Mouse (Mus musculus) forebrain, embryonic 15.5 days (tissue): ENCODE measurements at regions not wholly inside any gene's neighbourhood (a gene's known extent, or its start where the extent isn't known, plus 50 kb on each side); places are given as distances from the start of the nearest gene placed in this dataset.

ENCODE experiments used
- ATAC-seq: fragments of 200-750 bp; cut with Nextera tagmentation; replicated peaks from 2 replicates; pipeline ENCODE4 v1.8.0; 2017; ENCODE audit warnings: mild to moderate bottlenecking, moderate TSS enrichment, moderate library complexity
- H3K27ac ChIP-seq: fragments of 300-500 bp; sonication (generic); replicated peaks from 2 replicates; pipeline ENCODE4 v1.5.1; 2015; ENCODE audit warnings: mild to moderate bottlenecking, inconsistent platforms
- H3K27me3 ChIP-seq: fragments of 300-500 bp; sonication (generic); 2 replicates; pipeline ENCODE4 v1.6.1; 2015; ENCODE audit warnings: inconsistent platforms
- H3K36me3 ChIP-seq: fragments of 300-500 bp; sonication (generic); 2 replicates; pipeline ENCODE4 v1.6.1; 2015; ENCODE audit warnings: mild to moderate bottlenecking, inconsistent platforms
- H3K4me1 ChIP-seq: fragments of 300-500 bp; sonication (generic); 2 replicates; pipeline ENCODE4 v1.6.1; 2015; ENCODE audit warnings: inconsistent platforms
- H3K4me2 ChIP-seq: fragments of 300-500 bp; sonication (generic); replicated peaks from 2 replicates; pipeline ENCODE4 v1.6.1; 2015; ENCODE audit warnings: mild to moderate bottlenecking, inconsistent platforms
- H3K4me3 ChIP-seq: fragments of 300-500 bp; sonication (generic); 2 replicates; pipeline ENCODE4 v1.5.1; 2015; ENCODE audit warnings: mild to moderate bottlenecking, inconsistent platforms
- H3K9ac ChIP-seq: fragments of 300-500 bp; sonication (generic); replicated peaks from 2 replicates; pipeline ENCODE4 v1.6.1; 2015; ENCODE audit warnings: mild to moderate bottlenecking, inconsistent platforms
- H3K9me3 ChIP-seq: fragments of 300-500 bp; sonication (generic); 2 replicates; pipeline ENCODE4 v1.6.1; 2016; ENCODE audit warnings: inconsistent platforms
- WGBS: fragments of 180-500 bp; shearing (Covaris S2); methylation state at CpG from one replicate; pipeline ENCODE4 v1.1.7; 2015; ENCODE audit warnings: mixed read lengths; 5-methylcytosine and 5-hydroxymethylcytosine counted together

DNA sequence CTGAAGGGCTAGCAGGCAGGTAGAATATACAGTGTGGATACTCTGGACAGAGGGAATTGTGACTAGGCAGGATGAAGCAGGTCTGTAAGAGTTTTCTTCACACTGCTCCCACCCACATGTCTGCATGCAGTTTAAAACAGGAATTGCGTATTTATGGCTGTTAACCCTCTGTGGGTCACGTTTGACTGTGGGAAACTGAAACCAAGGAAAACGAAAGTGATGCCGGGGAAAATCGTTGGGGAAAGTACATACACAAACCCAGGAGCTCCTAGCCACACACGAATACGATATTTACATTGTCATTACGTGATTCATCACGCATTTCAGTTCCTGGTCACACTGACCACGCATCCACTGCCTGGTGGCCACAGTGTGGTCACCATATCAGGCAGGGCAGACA, 170.6 kb upstream of the Spdye4c start:
- Histone ChIP-seq H3K4me3 (no peak overlapping the region), H3K27ac (no peak overlapping the region), H3K9me3 (no peaks in the 10 kb centered on the region), H3K4me2 (no peak overlapping the region), H3K36me3 (no peaks in the 10 kb centered on the region), H3K27me3 (no peaks in the 10 kb centered on the region), H3K9ac (no peak overlapping the region), H3K4me1 (no peaks in the 10 kb centered on the region)
- ATAC-seq: no peak
- 90% methylated on average over 10 of the region's 10 CpGs for WGBS

- Histone ChIP-seq H3K9me3 (no peaks in the 10 kb centered on the region), H3K36me3 (no peaks in the 10 kb centered on the region), H3K4me1 (no peaks in the 10 kb centered on the region), H3K27ac (no peak overlapping the region), H3K4me2 (no peak overlapping the region), H3K4me3 (no peak overlapping the region), H3K27me3 (no peaks in the 10 kb centered on the region), H3K9ac (no peak overlapping the region)
- ATAC-seq: no peak
- 42% methylated on average over 6 of the region's 6 CpGs for WGBS
Observed at GRCm38 (mm10) chr2:128422677-128423076, 168.3 kb upstream of the Spdye4c start.

- 88% methylated on average over 7 of the region's 7 CpGs for WGBS
- no peaks in the 10 kb centered on the region for H3K9me3 ChIP-seq
- no peak overlapping the region for H3K4me2 ChIP-seq
- H3K9ac ChIP-seq: no peak overlapping the region
- ATAC-seq: no peak
- no peaks in the 10 kb centered on the region for H3K27me3 ChIP-seq
- H3K36me3 ChIP-seq: no peaks in the 10 kb centered on the region
- no peaks in the 10 kb centered on the region for H3K4me1 ChIP-seq
- no peak overlapping the region for H3K4me3 ChIP-seq
- no peak overlapping the region for H3K27ac ChIP-seq
Observed at GRCm38 (mm10) chr2:128424236-128424635, 166.8 kb upstream of the Spdye4c start.

GRCm38 (mm10) chr2:128427181-128427880, 163.7 kb upstream of the Spdye4c start:
- 88% methylated on average over 6 of the region's 6 CpGs for WGBS
- no peak for ATAC-seq
- H3K4me2 ChIP-seq: no peak overlapping the region
- H3K9me3 ChIP-seq: no peaks in the 10 kb centered on the region
- H3K4me1 ChIP-seq: no peaks in the 10 kb centered on the region
- H3K27ac ChIP-seq: no peak overlapping the region
- no peak overlapping the region for H3K9ac ChIP-seq
- H3K36me3 ChIP-seq: no peaks in the 10 kb centered on the region
- H3K27me3 ChIP-seq: no peaks in the 10 kb centered on the region
- H3K4me3 ChIP-seq: no peak overlapping the region

DNA sequence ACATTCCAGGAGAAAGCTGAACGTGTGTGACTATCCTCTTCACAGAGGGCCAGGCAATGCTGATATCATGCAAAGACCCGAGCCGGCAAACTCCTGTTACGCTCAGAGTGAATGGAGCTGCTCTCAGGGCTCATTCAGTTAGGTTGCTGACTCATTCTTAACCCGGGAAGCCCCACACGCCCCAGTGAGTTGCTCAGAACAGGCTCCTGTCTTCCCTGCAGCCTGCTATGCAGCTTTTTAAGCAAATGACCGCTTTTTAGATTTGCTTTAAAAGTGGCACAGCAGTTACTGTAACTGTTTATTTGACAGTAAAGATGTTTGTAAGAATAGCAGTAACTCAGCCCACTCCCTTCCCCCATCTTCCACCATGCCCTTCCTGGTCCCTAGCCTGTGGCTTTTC, 162.9 kb upstream of the Spdye4c start:
- Histone ChIP-seq H3K36me3 (no peaks in the 10 kb centered on the region), H3K4me3 (no peak overlapping the region), H3K27ac (no peak overlapping the region), H3K9me3 (no peaks in the 10 kb centered on the region), H3K4me2 (no peak overlapping the region), H3K27me3 (no peaks in the 10 kb centered on the region), H3K9ac (no peak overlapping the region), H3K4me1 (no peaks in the 10 kb centered on the region)
- ATAC-seq: no peak
- 8% methylated on average over 7 of the region's 7 CpGs for WGBS

DNA sequence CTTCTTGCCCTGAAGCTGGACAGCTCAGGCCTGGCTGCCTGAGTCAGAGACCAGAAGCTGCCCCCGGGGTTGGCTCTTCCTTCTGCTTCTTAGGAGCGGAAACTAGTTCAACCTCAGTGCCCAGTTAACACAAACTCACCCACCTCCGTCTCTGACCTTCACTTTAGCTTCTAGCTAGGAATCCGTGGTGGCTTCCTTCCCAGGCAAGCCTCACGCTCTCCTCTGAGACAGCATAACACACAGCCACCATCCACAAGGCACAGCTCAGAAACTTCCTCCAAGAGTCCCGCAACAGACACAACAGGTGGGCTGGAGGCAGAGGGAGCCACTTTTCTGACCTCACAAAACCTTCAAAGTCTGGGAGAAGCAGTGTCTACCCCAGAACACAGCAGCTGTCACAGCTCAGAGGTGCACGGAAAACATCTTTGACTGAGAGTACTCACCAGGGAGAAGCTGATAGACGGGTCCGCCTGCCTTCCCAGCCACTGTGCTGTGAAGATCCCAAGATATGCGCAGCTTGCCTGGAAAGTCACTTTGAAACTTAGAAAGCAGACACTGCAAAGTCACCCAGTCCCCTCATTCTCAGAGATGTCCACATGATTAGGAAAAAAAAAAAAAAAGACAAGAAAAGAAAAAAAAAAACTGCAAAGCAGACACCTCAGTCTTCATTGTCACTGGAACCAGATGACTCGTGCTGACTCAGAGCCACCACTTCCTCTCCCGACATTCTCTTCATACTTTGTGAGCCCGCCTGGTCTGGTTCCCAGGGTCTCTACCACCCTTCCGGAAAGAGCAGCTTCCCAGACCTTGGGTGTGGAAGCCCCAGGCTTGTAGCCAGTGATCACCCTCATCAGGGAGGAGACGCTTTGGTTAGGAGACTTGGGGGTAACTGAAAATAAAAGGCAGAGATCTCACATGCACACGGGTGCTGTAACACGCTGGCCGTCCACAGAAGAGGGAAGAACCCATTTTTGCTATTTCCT, 162.1 kb upstream of the Spdye4c start:
- Histone ChIP-seq H3K9ac (no peak overlapping the region), H3K9me3 (no peaks in the 10 kb centered on the region), H3K36me3 (no peaks in the 10 kb centered on the region), H3K27me3 (no peaks in the 10 kb centered on the region), H3K27ac (no peak overlapping the region; the same call in 1 of the 2 replicates), H3K4me3 (no peak overlapping the region), H3K4me1 (no peaks in the 10 kb centered on the region), H3K4me2 (no peak overlapping the region)
- ATAC-seq: no peak
- 70% methylated on average over 18 of the region's 18 CpGs for WGBS

GRCm38 (mm10) chr2:128429786-128430185, 161.2 kb upstream of the Spdye4c start:
- H3K36me3 ChIP-seq: no peaks in the 10 kb centered on the region
- no peaks in the 10 kb centered on the region for H3K9me3 ChIP-seq
- no peak for ATAC-seq
- H3K4me3 ChIP-seq: no peak overlapping the region
- 63% methylated on average over 7 of the region's 7 CpGs for WGBS
- no peak overlapping the region for H3K4me2 ChIP-seq
- no peak overlapping the region for H3K27ac ChIP-seq
- H3K27me3 ChIP-seq: no peaks in the 10 kb centered on the region
- no peak overlapping the region for H3K9ac ChIP-seq
- H3K4me1 ChIP-seq: no peaks in the 10 kb centered on the region

GRCm38 (mm10) chr2:128430776-128431291, 160.2 kb upstream of the Spdye4c start:
- Histone ChIP-seq H3K27me3 (no peaks in the 10 kb centered on the region), H3K36me3 (no peaks in the 10 kb centered on the region), H3K4me1 (no peaks in the 10 kb centered on the region), H3K27ac (no peak overlapping the region), H3K4me2 (no peak overlapping the region), H3K9me3 (no peaks in the 10 kb centered on the region), H3K4me3 (no peak overlapping the region), H3K9ac (no peak overlapping the region)
- 44% methylated on average over 9 of the region's 9 CpGs for WGBS
- ATAC-seq: no peak

- H3K27ac ChIP-seq: no peak overlapping the region
- H3K4me2 ChIP-seq: no peak overlapping the region
- H3K27me3 ChIP-seq: no peaks in the 10 kb centered on the region
- no peak overlapping the region for H3K9ac ChIP-seq
- H3K4me3 ChIP-seq: no peak overlapping the region
- H3K36me3 ChIP-seq: no peaks in the 10 kb centered on the region
- ATAC-seq: no peak
- no peaks in the 10 kb centered on the region for H3K4me1 ChIP-seq
- no peaks in the 10 kb centered on the region for H3K9me3 ChIP-seq
- 95% methylated on average over 4 of the region's 4 CpGs for WGBS
Observed at GRCm38 (mm10) chr2:128431751-128432150, 159.3 kb upstream of the Spdye4c start.

GRCm38 (mm10) chr2:128432741-128433140, 158.3 kb upstream of the Spdye4c start:
- H3K4me3 ChIP-seq: no peak overlapping the region

DNA sequence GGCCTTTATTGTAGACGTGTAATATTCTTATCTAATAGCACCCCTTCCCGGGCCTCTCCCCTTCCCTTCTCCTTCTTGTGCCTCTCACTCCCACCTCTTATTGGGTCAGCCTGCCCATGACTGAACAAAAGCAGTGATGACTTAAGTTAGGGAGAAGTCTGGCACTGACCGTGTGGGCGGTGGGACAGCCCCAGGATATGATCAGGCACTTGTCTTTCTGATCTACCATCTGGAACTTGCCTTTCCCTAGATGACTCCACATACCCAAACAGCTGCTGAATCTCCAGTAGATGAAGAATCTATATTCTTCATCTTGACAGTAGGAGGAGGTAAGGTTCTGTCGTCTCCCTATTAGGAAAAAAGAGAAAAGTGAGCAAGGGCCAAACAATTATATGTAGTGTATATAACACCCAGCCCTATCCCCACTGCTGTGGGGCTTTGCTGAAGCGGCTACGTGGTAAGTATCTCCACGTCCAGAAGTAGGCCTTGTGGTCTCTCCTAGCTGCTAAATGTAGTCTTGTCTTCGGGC, 157.4 kb upstream of the Spdye4c start:
- Histone ChIP-seq H3K9me3 (no peaks in the 10 kb centered on the region), H3K9ac (no peak overlapping the region), H3K4me2 (no peak overlapping the region), H3K27ac (no peak overlapping the region), H3K4me1 (no peaks in the 10 kb centered on the region), H3K27me3 (no peaks in the 10 kb centered on the region), H3K4me3 (no peak overlapping the region), H3K36me3 (no peaks in the 10 kb centered on the region)
- no peak for ATAC-seq
- 94% methylated on average over 9 of the region's 9 CpGs for WGBS

More at GRCm38 (mm10) chr2:128432741-128433140, 158.3 kb upstream of the Spdye4c start:
- no peaks in the 10 kb centered on the region for H3K4me1 ChIP-seq
- H3K36me3 ChIP-seq: no peaks in the 10 kb centered on the region
- ATAC-seq: no peak
- no peaks in the 10 kb centered on the region for H3K27me3 ChIP-seq
- no peaks in the 10 kb centered on the region for H3K9me3 ChIP-seq
- no peak overlapping the region for H3K27ac ChIP-seq
- no peak overlapping the region for H3K4me2 ChIP-seq
- WGBS: 70% methylated on average over 3 of the region's 3 CpGs
- no peak overlapping the region for H3K9ac ChIP-seq
